Mouse (Mus musculus): Measurements from ENCODE around the gene Olfr876. TPM values are rescaled to one million over a fixed set of nuclear protein-coding genes. Genes with fewer than 3 reads are reported as not detected.
"Not testable (repeated sequence)": the region's sequence is repeated elsewhere in the genome, so short reads cannot be mapped to it uniquely, and the experiment has no call there.

Gene Olfr876
- total RNA-seq (2015) (not detected in 2 replicates), total RNA-seq (2017) (not detected in 2 replicates)

DNA sequence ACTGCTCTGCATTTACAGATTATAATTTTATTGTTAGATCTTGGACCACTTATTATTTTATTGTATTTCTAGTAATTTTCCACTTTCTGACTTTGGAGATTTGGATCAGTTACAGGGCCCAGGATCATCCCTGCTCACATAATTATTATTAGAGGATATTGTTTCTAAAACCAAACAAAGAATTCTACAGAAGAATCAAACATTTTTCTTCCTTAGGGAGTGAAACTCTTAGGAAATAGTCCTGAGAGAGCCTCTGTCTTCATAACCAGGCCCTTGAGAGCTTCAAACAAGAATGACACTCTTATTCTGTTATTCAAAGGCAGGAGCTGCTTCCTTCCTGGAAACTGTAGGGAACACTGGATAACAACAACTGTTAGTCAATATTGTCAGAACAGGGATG is at the start of gene Olfr876:
Olfr876 (plus strand) TSS at position 301 of the 400 bp plus-strand sequence.
- ATAC-seq (replicated peaks; ENCODE audit: poor library complexity) = no peak

DNA sequence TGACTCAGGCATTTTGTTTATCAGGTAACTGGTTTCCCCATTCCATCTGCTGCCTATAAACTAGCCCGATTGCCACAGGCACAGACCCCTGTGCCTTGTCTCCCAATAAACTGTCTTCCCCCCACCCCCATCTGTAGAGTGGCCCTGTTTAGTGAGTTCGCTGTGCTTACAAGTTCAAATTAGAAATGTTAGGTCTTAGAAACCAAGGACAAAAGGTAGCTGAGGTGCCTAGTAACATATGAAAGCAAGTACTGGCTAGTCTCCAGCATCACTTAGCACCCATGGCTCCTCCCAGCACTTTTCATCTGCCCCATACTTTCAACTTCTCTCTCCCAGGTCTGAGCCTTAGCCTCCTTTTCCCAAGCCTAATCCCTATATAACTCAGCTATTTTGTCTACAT is 41.1 kb upstream of the Olfr876 start:
- no peak for ATAC-seq (replicated peaks; ENCODE audit: poor library complexity)

DNA sequence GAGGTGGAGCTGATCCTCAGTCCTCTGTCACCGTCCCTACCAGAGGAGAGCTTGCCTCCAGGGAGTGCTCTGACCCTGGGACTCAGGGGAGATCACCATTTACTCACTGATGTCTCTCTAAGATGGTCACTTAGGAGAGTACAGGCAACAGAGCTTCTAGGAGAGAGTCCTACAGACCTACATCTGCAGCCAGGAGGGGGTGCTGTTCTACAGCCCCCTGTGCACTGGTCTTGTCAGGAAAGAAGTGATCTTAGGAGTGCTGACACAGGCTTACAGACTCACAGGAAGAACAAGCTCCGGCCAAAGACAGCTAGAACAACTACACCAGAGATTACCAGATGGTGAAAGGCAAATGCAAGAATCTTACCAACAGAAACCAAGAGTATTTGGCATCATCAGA is 40.3 kb upstream of the Olfr876 start:
- ATAC-seq (replicated peaks; ENCODE audit: poor library complexity) = peak; percentile 48; the same call in 1 of the 2 replicates

DNA sequence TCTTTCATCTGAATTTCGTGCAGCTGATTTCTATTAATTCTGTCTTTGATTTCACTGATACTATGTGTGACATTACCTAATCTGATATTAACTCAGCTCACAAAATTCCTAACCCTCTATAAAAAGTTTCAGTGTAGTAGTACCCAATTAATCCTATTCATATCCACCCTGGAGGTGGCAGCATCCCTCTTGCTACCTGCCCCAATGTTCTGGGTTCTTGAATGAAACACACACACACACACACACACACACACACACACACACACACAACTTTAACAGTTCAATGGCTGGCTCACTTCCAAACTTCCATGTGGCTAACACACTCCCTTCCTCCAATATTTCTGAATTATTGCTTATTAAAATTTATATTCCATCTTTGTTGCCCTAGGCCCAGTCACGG is 32.2 kb upstream of the Olfr876 start:
- no peak for ATAC-seq (replicated peaks; ENCODE audit: poor library complexity)

DNA sequence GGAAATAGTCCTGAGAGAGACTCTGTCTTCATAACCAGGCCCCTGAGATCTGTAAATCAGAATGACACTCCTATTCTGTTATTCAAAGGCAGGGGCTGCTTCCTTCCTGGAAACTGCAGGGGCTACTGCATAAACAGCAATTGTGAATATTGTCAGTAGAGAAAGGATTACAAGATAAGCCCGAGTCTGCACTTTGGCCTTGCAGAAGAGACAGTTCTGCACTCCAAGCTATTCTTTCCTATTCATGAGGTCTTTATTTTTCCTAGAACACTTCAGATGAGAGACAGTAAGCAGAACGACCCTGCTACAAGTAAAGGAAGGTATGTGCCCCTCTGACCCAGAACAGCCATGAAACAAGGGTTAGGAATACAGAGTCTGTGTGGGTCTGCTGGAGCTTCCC is 31.1 kb upstream of the Olfr876 start, which contains the start of gene Olfr875:
Olfr875 (plus strand) TSS at position 99 of the 400 bp plus-strand sequence.
- no peak for ATAC-seq (replicated peaks; ENCODE audit: poor library complexity)

DNA sequence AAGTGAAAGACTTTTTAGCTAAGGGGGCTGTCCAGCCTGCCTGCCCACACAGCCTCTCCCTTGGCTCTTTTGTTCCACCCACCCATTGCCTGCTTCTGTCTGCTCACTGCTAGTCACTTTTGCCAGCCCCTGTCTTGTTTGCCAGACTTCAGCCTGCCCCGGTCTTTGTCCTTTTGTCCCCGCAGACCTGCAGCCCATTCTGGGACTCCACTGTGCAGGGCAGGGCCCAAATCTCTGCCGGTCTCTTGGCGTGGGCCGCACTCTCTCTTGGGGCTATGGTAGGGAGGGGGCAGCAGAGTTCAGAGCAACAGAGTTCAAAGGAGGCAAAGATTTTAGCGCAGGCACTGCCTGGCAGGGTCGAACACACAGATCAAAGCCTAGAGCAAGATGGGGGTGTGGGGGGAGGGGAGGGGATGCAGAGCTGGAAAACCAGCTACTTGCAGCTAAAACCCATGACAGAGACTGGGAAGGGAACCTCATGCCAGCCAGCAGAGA is 20.0 kb upstream of the Olfr876 start:
- 0 out of 2 replicates have a peak, but pooled peaks have one; percentile 17 for ATAC-seq (replicated peaks; ENCODE audit: poor library complexity)

DNA sequence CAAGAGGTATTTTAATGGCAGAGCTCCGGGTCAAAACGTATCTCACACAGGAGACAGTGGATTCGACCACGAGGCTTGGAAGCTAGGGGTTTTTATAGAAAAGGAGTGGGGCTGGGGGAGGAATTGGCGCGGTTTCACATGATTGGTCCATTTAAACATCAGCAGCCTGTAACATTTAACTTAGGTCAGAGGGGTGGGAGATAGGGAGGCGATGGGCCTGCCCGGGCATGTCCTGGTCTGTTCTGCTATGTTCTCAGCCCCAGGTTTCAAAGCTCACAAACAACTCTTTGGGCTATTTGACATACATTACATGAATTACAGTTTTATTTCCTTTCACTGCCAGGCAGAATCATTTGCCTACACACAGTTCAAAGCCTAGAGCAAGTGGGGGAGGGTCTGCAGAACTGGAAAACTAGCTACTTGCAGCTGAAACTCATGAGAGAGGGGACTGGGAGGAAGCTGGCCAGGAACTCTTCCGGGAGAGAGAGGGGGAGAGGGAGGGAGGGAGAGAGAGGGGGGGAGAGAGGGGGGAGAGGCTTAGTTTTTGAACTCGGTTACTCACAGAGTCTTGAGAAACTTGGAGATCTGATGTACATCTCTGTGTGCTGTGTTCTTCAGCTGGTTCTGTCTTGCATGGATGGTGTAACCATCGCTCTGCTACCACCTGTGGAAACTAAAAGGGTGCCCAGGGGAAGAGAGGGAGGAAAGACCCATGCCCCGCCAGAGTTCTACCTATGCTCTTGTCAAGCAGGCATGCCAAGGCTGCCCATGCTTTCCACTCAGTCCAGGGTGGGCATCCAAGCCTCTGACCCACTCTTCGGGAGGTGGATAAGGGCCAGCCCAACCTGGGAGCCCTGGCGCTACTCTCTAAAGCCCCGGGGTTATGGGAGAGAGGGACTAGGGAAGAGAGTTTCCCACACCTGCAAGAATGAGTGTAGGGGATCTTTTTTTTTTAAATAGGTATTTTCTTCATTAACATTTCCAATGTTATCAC is 19.1 kb upstream of the Olfr876 start:
- not testable (repeated sequence) for ATAC-seq (replicated peaks; ENCODE audit: poor library complexity)

DNA sequence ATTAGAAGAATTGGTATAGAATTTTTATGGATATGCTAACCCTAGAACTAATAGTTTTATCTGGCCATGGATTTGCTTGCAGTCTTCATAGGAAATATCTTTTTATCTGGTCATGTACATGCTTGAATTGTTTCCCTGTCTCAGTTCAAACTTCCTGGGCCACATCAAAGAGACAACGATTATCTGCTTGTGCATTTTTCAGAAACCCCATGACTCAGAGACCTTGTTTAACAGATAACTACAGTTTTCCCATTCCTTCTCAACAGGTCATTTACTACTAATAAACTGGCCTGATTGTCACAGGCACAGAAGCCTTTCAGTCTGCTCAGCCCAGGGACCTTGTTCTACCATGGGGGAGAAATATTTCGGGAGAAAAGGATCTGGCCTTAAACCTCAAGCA is 16.4 kb upstream of the Olfr876 start:
- ATAC-seq (replicated peaks; ENCODE audit: poor library complexity) = no peak

DNA sequence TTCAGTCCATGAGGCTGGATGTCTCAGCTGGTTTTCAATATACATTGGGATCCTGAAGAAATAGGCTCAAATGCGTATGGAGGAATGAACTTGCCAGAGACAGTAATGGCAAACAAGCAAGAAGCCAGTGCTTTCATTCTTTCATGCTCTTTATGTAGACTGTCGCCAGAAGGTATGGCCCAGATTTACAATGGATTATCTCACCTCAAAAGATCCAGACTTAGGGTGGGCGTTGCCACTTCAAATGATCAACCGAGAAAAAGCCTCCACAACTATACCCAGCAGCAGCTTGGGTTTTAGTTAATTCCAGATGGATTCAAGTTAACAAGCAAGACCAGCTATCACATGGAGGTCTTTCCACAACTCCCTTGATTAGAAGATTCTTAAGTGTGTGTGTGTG is 776 bp upstream of the Olfr876 start:
- no peak for ATAC-seq (replicated peaks; ENCODE audit: poor library complexity)

DNA sequence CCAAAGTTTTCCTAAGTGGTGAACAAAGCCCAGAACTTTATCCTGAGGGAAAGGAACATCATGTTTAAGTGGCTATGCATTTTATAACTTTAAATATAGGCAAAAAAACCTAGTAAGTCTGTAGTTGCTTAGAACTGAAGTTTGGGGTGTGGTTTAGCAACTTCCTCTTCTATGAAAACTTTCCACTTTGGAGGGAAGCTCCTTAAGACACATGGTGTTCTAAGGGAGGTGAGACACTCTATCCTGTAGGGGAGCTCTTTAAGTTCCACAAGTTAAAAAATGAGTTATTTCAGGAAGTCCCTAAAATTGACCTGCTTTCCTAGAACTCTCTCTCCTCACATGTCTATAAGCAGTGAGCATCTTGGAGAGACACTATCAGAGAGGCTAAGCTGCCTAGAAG is 4.4 kb downstream of the Olfr876 start:
- peak; percentile 85 for ATAC-seq (replicated peaks; ENCODE audit: poor library complexity)

DNA sequence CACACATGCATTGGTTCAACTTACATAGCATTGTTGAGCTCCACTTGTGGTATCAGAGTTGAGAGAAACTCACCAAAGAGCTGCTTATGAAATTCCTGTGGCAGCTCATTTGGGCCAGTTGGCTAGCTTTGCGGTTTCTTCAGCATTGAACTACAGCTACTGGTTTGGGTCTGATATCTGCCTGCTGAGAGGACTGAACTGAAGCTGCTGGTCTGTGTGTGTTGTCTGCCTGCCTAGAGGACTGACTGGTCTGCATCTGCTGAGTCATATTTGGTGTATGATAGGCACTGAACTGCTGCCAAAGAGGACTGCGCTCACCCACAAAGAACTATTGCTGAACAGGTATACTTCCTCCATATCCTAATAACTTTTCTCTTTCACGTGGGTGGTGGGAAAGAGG is 5.6 kb downstream of the Olfr876 start:
- peak; percentile 65 for ATAC-seq (replicated peaks; ENCODE audit: poor library complexity)

DNA sequence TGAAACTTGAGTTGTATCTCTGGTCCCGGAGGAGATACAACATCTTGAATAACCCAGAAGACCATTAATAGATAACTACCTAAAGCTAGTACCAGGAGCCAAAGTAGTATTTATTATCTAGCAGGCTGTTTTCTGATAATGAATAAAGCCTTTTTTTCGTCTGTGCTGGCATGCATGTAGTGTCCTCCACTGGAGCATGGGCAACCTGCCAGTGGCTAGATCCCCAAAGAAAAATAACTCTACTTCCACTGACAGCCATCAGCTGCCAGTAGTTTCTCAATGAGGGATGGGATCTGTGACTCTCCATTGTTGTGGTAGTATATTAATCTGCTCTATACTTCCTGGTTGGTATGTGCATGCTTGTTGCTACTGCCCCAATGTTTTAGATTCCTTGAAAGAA is 6.1 kb downstream of the Olfr876 start:
- ATAC-seq (replicated peaks; ENCODE audit: poor library complexity) = 0 out of 2 replicates have a peak, but pooled peaks have one; percentile 3

DNA sequence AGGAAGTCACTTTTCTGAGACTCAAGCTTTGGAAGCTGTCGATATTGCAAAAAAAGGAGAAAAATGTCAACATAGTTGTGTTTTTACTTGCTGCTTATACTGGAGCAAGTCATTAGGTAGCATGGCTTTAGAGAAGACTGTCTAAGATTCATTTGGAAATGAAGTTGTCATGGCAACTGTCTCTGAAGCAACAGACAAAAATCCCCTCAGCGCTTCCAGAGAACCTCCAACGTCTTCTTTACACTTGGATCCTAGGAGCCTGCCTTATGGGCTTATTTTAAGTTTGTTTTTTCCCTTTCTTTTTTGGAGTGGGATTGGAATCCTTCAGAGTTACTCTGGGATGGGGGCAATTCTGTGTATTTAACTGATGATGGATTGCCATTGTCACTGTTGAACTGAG is 11.9 kb downstream of the Olfr876 start:
- ATAC-seq (replicated peaks; ENCODE audit: poor library complexity) = no peak

DNA sequence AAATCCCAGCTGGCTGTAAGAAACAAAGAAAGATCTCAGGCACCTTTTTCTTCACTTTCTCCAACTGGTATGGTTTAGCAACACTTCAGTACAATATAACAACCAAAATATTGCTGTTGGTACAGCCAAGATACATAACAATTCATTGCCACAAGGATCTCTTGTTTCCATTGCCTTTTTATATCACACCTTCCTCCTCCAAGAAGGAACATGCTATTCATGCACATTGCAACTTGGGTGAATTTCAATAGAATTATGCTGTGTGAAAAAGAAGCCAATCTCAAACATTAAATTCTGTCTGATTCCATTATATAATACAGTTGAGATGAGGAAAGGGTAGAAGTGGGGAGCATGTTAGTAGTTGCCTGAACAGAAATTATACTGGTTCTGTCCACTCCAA is 27.1 kb downstream of the Olfr876 start:
- ATAC-seq (replicated peaks; ENCODE audit: poor library complexity) = no peak

DNA sequence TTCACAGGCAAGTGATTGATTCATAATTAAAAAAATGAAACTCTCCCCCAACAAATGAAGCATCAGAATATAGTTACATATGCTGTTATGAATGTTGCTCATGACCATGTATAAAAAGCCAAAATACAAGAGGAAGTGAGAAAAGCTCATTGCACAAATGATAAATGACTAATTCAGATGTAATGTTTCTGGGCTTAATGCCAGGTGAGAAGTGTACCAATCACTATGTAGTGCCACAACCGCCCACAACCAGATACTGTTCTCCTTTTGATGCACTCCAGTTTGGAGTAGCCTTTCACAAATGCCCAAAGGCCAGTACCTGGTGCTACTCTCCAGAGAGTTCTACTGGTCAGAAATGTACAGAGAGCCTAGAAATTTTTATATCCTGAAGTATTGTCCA is 30.5 kb downstream of the Olfr876 start:
- peak; percentile 99 for ATAC-seq (replicated peaks; ENCODE audit: poor library complexity)

DNA sequence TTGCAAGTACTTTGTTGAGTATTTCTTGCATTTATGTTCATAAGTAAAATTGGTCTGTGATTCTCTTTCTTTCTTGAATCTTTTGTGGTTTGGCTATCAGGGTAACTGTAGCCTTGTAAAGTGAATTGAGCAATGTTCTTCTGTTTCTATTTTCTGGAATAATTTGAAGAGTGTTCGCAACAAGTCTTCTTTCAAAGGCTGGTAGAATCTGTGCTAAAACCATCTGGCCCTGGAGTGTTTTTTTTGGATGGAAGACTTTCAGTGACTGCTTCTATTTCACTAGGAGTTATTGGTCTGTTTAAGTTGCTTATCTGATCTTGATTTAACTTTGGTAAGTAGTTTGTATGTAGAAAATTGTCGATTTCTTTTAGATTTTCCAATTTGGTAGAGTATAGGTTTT is 46.4 kb downstream of the Olfr876 start:
- no peak for ATAC-seq (replicated peaks; ENCODE audit: poor library complexity)

DNA sequence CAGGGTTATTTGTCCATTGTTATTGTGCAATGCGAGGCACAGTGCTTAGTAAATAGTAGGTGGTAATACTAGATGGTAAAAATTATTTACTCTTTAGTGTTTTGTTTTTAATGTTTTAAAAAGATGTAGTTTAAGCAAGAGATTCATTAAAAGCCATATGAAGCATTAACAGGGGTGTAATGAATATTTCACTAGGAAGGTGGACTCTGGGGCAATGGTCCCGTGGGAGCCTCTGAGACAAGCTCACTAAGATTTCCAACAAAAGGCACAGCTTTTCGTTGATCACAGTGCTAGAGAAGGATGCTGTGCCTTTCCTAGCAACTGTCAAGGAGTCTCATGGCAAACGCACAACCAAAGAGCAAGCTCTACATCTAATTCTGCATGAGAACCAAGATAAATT is 51.1 kb downstream of the Olfr876 start, which contains the start of gene Olfr877:
Olfr877 (plus strand) TSS at position 301 of the 400 bp plus-strand sequence.
- ATAC-seq (replicated peaks; ENCODE audit: poor library complexity) = no peak

Other genes with a start within 250 kb of the Olfr876 start
- 13.4 and 16.9 TPM in 2 replicates for gene Siae, start 247.3 kb upstream of the Olfr876 start, total RNA-seq (2015)
- gene Siae, start 247.3 kb upstream of the Olfr876 start, total RNA-seq (2017) = 9.4 and 11.8 TPM in 2 replicates
- gene Spa17, start 189.3 kb upstream of the Olfr876 start, total RNA-seq (2015) = 2.9 and 6.7 TPM in 2 replicates
- gene Spa17, start 189.3 kb upstream of the Olfr876 start, total RNA-seq (2017) = 1.7 and 5.1 TPM in 2 replicates
- 35.0 and 38.1 TPM in 2 replicates for gene Tbrg1, start 145.7 kb upstream of the Olfr876 start, total RNA-seq (2015)
- 39.9 and 47.8 TPM in 2 replicates for gene Tbrg1, start 145.7 kb upstream of the Olfr876 start, total RNA-seq (2017)
- not detected in 2 replicates for gene Panx3, start 133.8 kb upstream of the Olfr876 start, total RNA-seq (2015)
- gene Panx3, start 133.8 kb upstream of the Olfr876 start, total RNA-seq (2017) = not detected in 2 replicates
- not detected in 2 replicates for gene Olfr160, start 86.8 kb upstream of the Olfr876 start, total RNA-seq (2015)
- gene Olfr160, start 86.8 kb upstream of the Olfr876 start, total RNA-seq (2017) = not detected in 2 replicates
- not detected in 2 replicates for gene Olfr874, start 57.9 kb upstream of the Olfr876 start, total RNA-seq (2015)
- not detected in 2 replicates for gene Olfr874, start 57.9 kb upstream of the Olfr876 start, total RNA-seq (2017)
- gene Olfr875, start 31.2 kb upstream of the Olfr876 start, total RNA-seq (2015) = not detected in 2 replicates
- not detected in 2 replicates for gene Olfr875, start 31.2 kb upstream of the Olfr876 start, total RNA-seq (2017)
- gene Olfr877, start 51.2 kb downstream of the Olfr876 start, total RNA-seq (2015) = not detected in 2 replicates
- not detected in 2 replicates for gene Olfr877, start 51.2 kb downstream of the Olfr876 start, total RNA-seq (2017)
- not detected in 2 replicates for gene Olfr145, start 93.7 kb downstream of the Olfr876 start, total RNA-seq (2015)
- not detected in 2 replicates for gene Olfr145, start 93.7 kb downstream of the Olfr876 start, total RNA-seq (2017)
- gene Olfr878, start 114.8 kb downstream of the Olfr876 start, total RNA-seq (2015) = not detected in 2 replicates
- gene Olfr878, start 114.8 kb downstream of the Olfr876 start, total RNA-seq (2017) = not detected in 2 replicates
- not detected in 2 replicates for gene Olfr881, start 188.8 kb downstream of the Olfr876 start, total RNA-seq (2015)
- gene Olfr881, start 188.8 kb downstream of the Olfr876 start, total RNA-seq (2017) = not detected in 2 replicates
- not detected in 2 replicates for gene Olfr883, start 222.8 kb downstream of the Olfr876 start, total RNA-seq (2015)
- gene Olfr883, start 222.8 kb downstream of the Olfr876 start, total RNA-seq (2017) = not detected in 2 replicates
- gene Olfr884, start 243.5 kb downstream of the Olfr876 start, total RNA-seq (2015) = not detected in 2 replicates
- not detected in 2 replicates for gene Olfr884, start 243.5 kb downstream of the Olfr876 start, total RNA-seq (2017)